Mouse (Mus musculus) E14TG2a.4 (cell line): ENCODE results near the gene Brd4.
"Not testable (repeated sequence)": the region's sequence is repeated elsewhere in the genome, so short reads cannot be mapped to it uniquely, and the experiment has no call there.

Experiments used
- CTCF ChIP-seq: conservative IDR thresholded peaks from 2 replicates; pipeline ENCODE4 v1.5.1; 2014; ENCODE audit warnings: low read length
- POU5F1 ChIP-seq: IDR thresholded peaks from 2 replicates; pipeline ENCODE4 v1.6.1; 2014; ENCODE audit warnings: low read length, borderline replicate concordance

- not testable (repeated sequence) for TF ChIP-seq CTCF, POU5F1
Observed at GRCm38 (mm10) chr17:32211554-32211953, 73.0 kb downstream of the Brd4 start.
